Mouse (Mus musculus) heart, embryonic 14.5 days (tissue): ENCODE data around the gene Lrrtm4. TPM values are rescaled to one million over a fixed set of nuclear protein-coding genes. Genes with fewer than 3 reads are reported as not detected.

Experiments used
- ATAC-seq: fragments of 200-750 bp; cut with Nextera tagmentation; 2 replicates; pipeline ENCODE4 v1.8.0; 2017; ENCODE audit warnings: low read depth, moderate TSS enrichment; ENCODE audit not compliant: insufficient number of reproducible peaks, insufficient read depth, low FRiP score
- H3K27ac ChIP-seq, 2 experiments: fragments of 200-500 bp in 1 of 2; fragments of 300-500 bp in 1 of 2; sonication (generic) in 1 of 2; replicated peaks in 1 of 2; 2 replicates each; pipeline ENCODE4 v1.5.1; 2012 to 2014; ENCODE audit warnings: low read depth in 2 of 2, low read length in 2 of 2, control low read depth in 1 of 2, mild to moderate bottlenecking in 1 of 2, mixed read lengths in 1 of 2; ENCODE audit not compliant: control insufficient read depth in 1 of 2, insufficient read depth in 1 of 2
- H3K27me3 ChIP-seq: fragments of 300-500 bp; sonication (generic); 2 replicates; pipeline ENCODE4 v1.6.1; 2014; ENCODE audit warnings: mild to moderate bottlenecking, low read length, control low read depth; ENCODE audit not compliant: control insufficient read depth, insufficient read depth
- H3K36me3 ChIP-seq: fragments of 300-500 bp; sonication (generic); 2 replicates; pipeline ENCODE4 v1.6.1; 2014; ENCODE audit warnings: mild to moderate bottlenecking, control low read depth, low read length, mixed read lengths; ENCODE audit not compliant: control insufficient read depth, insufficient read depth
- H3K4me1 ChIP-seq, 2 experiments: fragments of 200-500 bp in 1 of 2; fragments of 300-500 bp in 1 of 2; sonication (generic) in 1 of 2; 2 replicates each; pipeline ENCODE4 v1.6.1; 2012 to 2014; ENCODE audit warnings: low read length in 2 of 2, control low read depth in 1 of 2, mixed read lengths in 1 of 2; ENCODE audit not compliant: control insufficient read depth in 2 of 2, insufficient read depth in 2 of 2
- H3K4me2 ChIP-seq: fragments of 300-500 bp; sonication (generic); 2 replicates; pipeline ENCODE4 v1.6.1; 2014; ENCODE audit warnings: mild to moderate bottlenecking, low read length
- H3K4me3 ChIP-seq, 2 experiments: fragments of 200-500 bp in 1 of 2; fragments of 300-500 bp in 1 of 2; sonication (generic) in 1 of 2; 2 replicates each; pipeline ENCODE4 v1.5.1; 2012 to 2014; ENCODE audit warnings: low read length in 2 of 2, mild to moderate bottlenecking in 2 of 2, control low read depth in 1 of 2, low read depth in 1 of 2, moderate library complexity in 1 of 2; ENCODE audit not compliant: control insufficient read depth in 1 of 2, insufficient read depth in 1 of 2
- H3K9ac ChIP-seq: fragments of 300-500 bp; sonication (generic); 2 replicates; pipeline ENCODE4 v1.6.1; 2014; ENCODE audit warnings: mild to moderate bottlenecking, low read length
- H3K9me3 ChIP-seq: fragments of 300-500 bp; sonication (generic); 2 replicates; pipeline ENCODE4 v1.6.1; 2016; ENCODE audit warnings: low read length, control low read depth; ENCODE audit not compliant: control insufficient read depth
- WGBS: fragments of 180-500 bp; shearing (Covaris S2); extraction: QIAGEN DNeasy Blood & Tissue Kit; methylation state at CpG from one replicate; pipeline ENCODE4 v1.1.7; 2014; 5-methylcytosine and 5-hydroxymethylcytosine counted together
- polyA plus RNA-seq: library from polyadenylated mRNA; unstranded; fragments of >200 nt; fragmentation: Nextera tagmentation; extraction: Ambion mirVana; gene quantifications from 2 replicates; pipeline ENCODE4 v1.2.1, GENCODE M21; 2014

The Lrrtm4 gene
- polyA plus RNA-seq, 1 experiment from 2014 or later, result 0.68 TPM

- Histone ChIP-seq H3K4me1 (no peaks in the 10 kb centered on the region), H3K9me3 (no peaks in the 10 kb centered on the region), H3K9ac (no peak overlapping the region), H3K27ac (no peak overlapping the region), H3K27me3 (no peaks in the 10 kb centered on the region), H3K36me3 (no peaks in the 10 kb centered on the region), H3K4me2 (no peak overlapping the region), H3K4me3 (no peak overlapping the region)
- no peak for ATAC-seq
- 91% methylated on average over 1 of the region's 1 CpGs for WGBS
Measured at GRCm38 (mm10) chr6:80105843-80106242, 87.2 kb downstream of the Lrrtm4 start.

GRCm38 (mm10) chr6:80126419-80126818, 107.7 kb downstream of the Lrrtm4 start:
- H3K4me2 ChIP-seq, result no peak overlapping the region
- no peaks in the 10 kb centered on the region for H3K9me3 ChIP-seq
- H3K9ac ChIP-seq, result no peak overlapping the region
- no peak for ATAC-seq
- H3K27me3 ChIP-seq, result no peaks in the 10 kb centered on the region
- WGBS, result 83% methylated on average over 1 of the region's 1 CpGs
- no peaks in the 10 kb centered on the region for H3K4me1 ChIP-seq
- no peak overlapping the region for H3K27ac ChIP-seq
- no peak overlapping the region for H3K4me3 ChIP-seq
- H3K36me3 ChIP-seq, result no peaks in the 10 kb centered on the region

GRCm38 (mm10) chr6:80162585-80162984, 143.9 kb downstream of the Lrrtm4 start:
- ATAC-seq, result no peak
- Histone ChIP-seq H3K36me3 (no peaks in the 10 kb centered on the region), H3K4me3 (no peak overlapping the region), H3K27me3 (no peaks in the 10 kb centered on the region), H3K4me1 (no peaks in the 10 kb centered on the region), H3K9me3 (no peaks in the 10 kb centered on the region), H3K9ac (no peak overlapping the region), H3K4me2 (no peak overlapping the region), H3K27ac (no peak overlapping the region)
- WGBS, result 69% methylated on average over 4 of the region's 4 CpGs

GRCm38 (mm10) chr6:80181916-80182315, 163.2 kb downstream of the Lrrtm4 start:
- no peak overlapping the region for H3K4me3 ChIP-seq
- no peak for ATAC-seq
- H3K9ac ChIP-seq, result no peak overlapping the region
- no peak overlapping the region for H3K4me2 ChIP-seq
- H3K36me3 ChIP-seq, result no peaks in the 10 kb centered on the region
- H3K4me1 ChIP-seq, result no peaks in the 10 kb centered on the region
- H3K27ac ChIP-seq, result no peak overlapping the region
- no peaks in the 10 kb centered on the region for H3K9me3 ChIP-seq
- 73% methylated on average over 1 of the region's 1 CpGs for WGBS
- H3K27me3 ChIP-seq, result no peaks in the 10 kb centered on the region

GRCm38 (mm10) chr6:80182353-80182752, 163.7 kb downstream of the Lrrtm4 start:
- Histone ChIP-seq H3K9me3 (no peaks in the 10 kb centered on the region), H3K27ac (no peak overlapping the region), H3K4me1 (no peaks in the 10 kb centered on the region), H3K27me3 (no peaks in the 10 kb centered on the region), H3K36me3 (no peaks in the 10 kb centered on the region), H3K4me3 (no peak overlapping the region), H3K9ac (no peak overlapping the region), H3K4me2 (no peak overlapping the region)
- ATAC-seq, result no peak
- 81% methylated on average over 2 of the region's 2 CpGs for WGBS

GRCm38 (mm10) chr6:80185489-80186113, 166.9 kb downstream of the Lrrtm4 start:
- Histone ChIP-seq H3K4me3 (no peak overlapping the region), H3K9me3 (no peaks in the 10 kb centered on the region), H3K9ac (no peak overlapping the region), H3K36me3 (no peaks in the 10 kb centered on the region), H3K4me2 (no peak overlapping the region), H3K27ac (no peak overlapping the region), H3K27me3 (no peaks in the 10 kb centered on the region), H3K4me1 (no peaks in the 10 kb centered on the region)
- 70% methylated on average over 6 of the region's 6 CpGs for WGBS
- ATAC-seq, result no peak

- 52% methylated on average over 1 of the region's 1 CpGs for WGBS
- Histone ChIP-seq H3K4me3 (no peak overlapping the region), H3K4me1 (no peaks in the 10 kb centered on the region)
Measured at GRCm38 (mm10) chr6:80186791-80187190, 168.1 kb downstream of the Lrrtm4 start.

GRCm38 (mm10) chr6:80209476-80209875, 190.8 kb downstream of the Lrrtm4 start:
- Histone ChIP-seq H3K36me3 (no peaks in the 10 kb centered on the region), H3K4me1 (no peaks in the 10 kb centered on the region), H3K9me3 (no peaks in the 10 kb centered on the region), H3K4me3 (no peak overlapping the region), H3K27me3 (no peaks in the 10 kb centered on the region), H3K9ac (no peak overlapping the region), H3K4me2 (no peak overlapping the region), H3K27ac (no peak overlapping the region)
- 51% methylated on average over 2 of the region's 2 CpGs for WGBS
- ATAC-seq, result no peak

More at GRCm38 (mm10) chr6:80186791-80187190, 168.1 kb downstream of the Lrrtm4 start:
- Histone ChIP-seq H3K9ac (no peak overlapping the region), H3K27me3 (no peaks in the 10 kb centered on the region), H3K9me3 (no peaks in the 10 kb centered on the region), H3K4me2 (no peak overlapping the region), H3K36me3 (no peaks in the 10 kb centered on the region), H3K27ac (no peak overlapping the region)
- ATAC-seq, result no peak
